Mouse (Mus musculus): Measurements from ENCODE around the gene Gm9913.

GRCm38 (mm10) chr2:125508381-125508780, 3.5 kb downstream of the Gm9913 start:
- TF ChIP-seq POLR2A (IDR thresholded peaks at IDR 0.05; ENCODE audit: insufficient read depth, low read depth, low read length): no peak
- no peak for TF ChIP-seq CTCF (IDR thresholded peaks at IDR 0.05)
- no peak for TF ChIP-seq EP300 (IDR thresholded peaks at IDR 0.05; ENCODE audit: insufficient read depth, low read depth, low read length)
